Mouse (Mus musculus): Measurements from ENCODE around the gene Nynrin.

- TF ChIP-seq CTCF (IDR thresholded peaks at IDR 0.05; ENCODE audit: borderline replicate concordance, control insufficient read depth, extremely low read depth, insufficient read depth, low read length, poor library complexity) (no peak), POLR2A (IDR thresholded peaks at IDR 0.05; ENCODE audit: control insufficient read depth, extremely low read depth, insufficient read depth, low read length, poor library complexity) (no peak)
These were observed 29.4 kb downstream of the Nynrin start for GRCm38 (mm10) chr14:55883149-55883661.
